Mouse (Mus musculus) spleen, postnatal 4 days (tissue): ENCODE results near the gene Mrps36.
"Not testable (repeated sequence)": the region's sequence is repeated elsewhere in the genome, so short reads cannot be mapped to it uniquely, and the experiment has no call there.

ENCODE experiments used
- DNase-seq, 2 experiments: peaks; one replicate each; pipeline ENCODE4 v3.0.0; 2022; ENCODE audit warnings: low spot score in 2 of 2

Mrps36 gene

DNA sequence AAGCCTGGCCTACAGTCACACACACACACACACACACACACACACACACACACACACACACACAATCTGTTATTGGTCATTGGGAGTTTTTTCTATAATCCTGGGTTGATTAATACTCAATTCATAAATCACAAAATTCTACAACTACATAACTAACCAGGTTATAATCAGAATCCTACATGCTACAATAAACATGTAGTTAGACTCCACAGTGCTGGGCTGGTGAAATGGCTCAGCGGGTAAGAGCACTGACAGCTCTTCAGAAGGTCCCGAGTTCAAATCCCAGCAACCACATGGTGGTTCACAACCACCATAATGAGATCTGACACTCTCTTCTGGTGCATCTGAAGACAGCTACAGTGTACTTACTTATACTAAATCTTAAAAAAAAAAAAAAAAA lies 11.7 kb downstream of the Mrps36 start:
- DNase-seq, result no peak

DNA sequence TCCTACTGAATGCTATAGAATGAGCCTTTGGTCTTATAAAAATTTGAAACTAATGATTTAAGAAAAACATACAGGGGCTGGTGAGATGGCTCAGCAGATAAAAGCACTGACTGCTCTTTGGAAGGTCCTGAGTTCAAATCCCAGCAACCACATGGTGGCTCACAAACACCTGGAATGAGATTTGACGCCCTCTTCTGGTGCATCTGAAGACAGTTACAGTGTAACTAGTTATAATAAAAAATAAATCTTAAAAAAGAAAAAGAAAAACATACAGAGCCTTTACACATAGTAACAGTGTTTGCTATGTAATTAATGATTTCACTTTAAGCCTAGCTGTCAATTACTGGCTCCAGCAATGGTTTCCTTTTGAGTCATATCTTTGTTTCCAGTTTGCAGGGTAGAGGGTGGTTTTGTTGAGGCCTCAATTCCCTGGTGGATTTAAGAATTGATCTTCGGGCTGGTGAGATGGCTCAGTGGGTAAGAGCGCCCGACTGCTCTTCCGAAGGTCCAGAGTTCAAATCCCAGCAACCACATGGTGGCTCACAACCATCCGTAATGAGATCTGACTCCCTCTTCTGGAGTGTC lies 12.9 kb downstream of the Mrps36 start:
- DNase-seq, result not testable (repeated sequence)

DNA sequence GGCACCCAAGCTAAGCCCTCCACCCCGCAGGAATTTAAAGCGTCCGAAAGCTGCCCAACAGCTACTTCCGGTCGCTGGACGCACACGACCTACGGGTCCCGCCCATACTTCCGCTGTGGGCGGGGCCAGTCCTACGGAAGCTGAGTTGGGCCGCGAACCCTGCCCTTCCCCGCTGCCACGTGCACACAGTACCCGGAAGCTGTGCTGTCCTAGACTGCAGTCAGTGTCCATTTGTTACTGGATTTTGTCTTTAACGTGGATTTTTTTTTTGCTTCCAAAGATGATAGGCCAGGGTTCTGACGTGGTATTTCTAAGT lies 13.6 kb downstream of the Mrps36 start, which contains the start of gene Cdk7:
Gene Cdk7, minus strand, starts transcription at position 79 of the 316 bp plus-strand sequence.
- peak; percentile 90 to 95 for DNase-seq

DNA sequence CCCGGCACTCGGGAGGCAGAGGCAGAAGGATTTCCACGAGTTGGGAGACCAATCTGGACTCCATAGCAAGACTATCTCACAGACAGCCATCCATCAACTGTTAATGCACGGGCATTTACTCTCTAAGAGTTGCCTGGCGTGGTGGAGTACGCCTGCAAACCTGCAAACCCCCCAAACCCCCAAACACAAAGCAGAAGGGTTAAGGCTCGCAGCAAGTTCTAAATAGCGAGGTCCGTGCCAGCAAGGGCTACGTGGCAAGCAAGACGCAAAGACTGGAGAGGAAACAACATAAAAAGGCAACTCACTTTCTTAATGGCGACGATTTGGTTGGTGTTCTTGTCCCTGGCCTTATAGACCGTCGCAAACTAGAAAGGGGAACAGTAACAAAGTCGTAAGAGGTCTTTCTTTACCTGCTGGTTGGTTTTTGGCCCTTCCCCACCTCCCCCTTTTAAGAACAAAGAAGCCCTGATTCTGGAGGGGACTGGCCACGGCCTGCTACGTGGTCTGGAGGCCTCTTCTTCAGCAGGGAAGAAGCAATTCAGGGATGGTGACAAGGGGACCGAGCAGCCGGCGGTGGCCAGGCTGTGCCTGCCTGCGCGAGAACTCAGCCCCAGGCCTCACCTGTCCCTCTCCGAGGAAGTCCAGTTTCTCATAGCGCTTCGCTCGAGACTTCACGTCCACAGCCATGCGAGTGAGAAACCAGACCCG lies 14.2 kb downstream of the Mrps36 start:
- no peak for DNase-seq

DNA sequence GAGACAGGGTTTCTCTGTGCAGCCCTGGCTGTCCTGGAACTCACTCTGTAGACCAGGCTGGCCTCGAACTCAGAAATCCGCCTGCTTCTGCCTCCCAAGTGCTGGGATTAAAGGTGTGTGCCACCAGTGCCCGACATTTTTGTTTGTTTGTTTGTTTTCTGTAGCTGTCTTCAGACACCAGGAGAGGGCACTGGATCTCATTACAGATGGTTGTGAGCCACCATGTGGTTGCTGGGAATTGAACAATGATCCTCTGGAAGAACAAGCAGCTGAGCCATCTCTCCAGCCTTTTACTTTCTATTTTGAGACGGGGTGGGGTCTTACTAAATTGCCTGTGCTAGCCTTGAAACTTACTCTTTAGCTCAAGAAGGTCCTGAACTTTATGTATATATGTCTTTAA lies 15.9 kb downstream of the Mrps36 start:
- DNase-seq, result not testable (repeated sequence)

DNA sequence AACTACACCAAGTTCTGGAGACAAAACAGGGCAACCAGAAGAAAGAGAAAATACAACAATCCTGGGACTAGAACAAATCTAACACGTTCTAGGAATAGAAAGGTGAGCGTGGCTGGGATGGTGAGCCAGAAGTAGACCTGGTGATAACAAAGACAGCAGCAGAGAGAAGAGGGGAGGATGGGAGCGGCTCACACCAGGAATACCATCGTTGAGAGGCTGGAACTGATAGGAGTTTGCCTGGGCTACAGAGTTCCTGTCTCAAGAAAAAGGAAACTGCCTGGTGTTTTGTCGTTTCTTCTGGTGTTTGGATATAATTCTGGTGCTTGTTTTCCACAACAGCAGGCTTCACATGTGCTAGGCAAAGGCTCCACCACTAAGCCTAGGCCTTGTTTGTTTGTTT lies 16.4 kb downstream of the Mrps36 start:
- DNase-seq, result no peak

DNA sequence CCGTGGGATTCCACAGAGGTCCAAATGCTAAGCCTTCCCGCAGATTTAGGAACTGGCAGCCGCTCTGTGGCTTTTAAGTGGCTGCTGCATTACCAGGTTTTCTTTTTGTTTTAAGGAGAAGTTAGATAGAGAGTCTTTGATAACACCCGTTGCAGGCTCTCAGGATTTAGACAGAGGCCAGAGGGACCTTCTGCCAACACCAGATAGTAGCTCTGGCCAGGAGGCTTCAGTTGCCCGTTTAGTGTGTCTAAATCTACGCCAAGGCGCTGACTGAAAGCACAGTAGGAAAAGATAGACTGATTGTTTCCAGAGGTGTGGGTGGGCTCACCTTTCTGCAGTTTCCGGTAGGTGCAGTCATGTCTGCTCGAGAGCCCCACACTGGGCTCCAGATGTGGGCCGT lies 19.3 kb downstream of the Mrps36 start:
- no peak for DNase-seq

DNA sequence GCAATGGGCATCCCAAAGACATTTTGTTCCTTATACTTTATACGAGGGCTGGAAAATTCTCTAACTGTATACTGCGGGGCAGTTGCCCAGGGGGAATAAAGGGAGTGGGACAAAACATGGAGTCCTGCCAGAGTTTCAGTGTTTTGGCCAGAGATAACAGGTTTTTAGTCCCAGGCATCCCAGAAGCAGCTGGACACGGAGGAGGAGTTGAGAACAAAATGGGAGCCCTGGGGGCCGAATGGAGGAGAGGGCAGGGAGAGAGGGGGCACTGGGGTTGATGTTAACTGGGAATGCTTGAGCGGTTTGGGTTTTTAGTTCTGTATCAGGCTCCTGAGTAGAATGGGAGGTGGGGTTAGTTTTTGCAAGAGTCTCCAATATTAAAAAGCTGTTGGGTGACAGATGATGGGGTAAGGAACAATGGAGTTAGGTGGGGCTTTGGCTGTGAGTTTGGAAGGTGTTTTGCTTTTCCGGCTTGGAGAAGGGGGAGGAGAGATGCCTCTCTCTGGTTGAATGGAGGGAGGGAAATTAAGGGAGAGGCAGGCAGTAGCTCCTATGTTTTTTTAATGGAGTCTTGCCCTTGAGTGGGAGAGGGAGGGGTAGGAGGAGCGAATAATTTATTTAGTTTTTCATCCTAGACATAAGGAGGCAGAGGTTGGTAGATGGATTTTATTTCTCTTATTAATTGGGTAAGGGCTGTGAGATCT lies 20.3 kb downstream of the Mrps36 start:
- no peak for DNase-seq

DNA sequence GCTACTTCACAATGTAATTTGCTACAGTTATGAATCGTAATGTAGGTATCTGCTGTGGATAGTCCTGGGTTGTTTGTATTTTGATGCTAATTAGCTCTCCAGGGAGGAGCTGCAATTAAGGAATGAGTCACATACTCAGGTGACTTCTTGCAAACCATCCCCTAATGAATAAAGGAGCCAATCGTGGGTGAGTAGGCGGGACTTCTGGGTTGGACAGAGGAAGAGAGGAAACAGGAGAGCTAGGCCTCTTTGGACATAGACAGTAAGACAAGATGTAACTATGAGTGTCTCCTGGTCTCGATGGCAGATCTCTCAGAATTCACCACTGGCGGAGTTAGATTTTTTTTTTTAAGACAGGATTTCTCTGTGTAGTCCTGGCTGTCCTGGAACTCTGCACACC lies 22.8 kb downstream of the Mrps36 start:
- no peak for DNase-seq

DNA sequence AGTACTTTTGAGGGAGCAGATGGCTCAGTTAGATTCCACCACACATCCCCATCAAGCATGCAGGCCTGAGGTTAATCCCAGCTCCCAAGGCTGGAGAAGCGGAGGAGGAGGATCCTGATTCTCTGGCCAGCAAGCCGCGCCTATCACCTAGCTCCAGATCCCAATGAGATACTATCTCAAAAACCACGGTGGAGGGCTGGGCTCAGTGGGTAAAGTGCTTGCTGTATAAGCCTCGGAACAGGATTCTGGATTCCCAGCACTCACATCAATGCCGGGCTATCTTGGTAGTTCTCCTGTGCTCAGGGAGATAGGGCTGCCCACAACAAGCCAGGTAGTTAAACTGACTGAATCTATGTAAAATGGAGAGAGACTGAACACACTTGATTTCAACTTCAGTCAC lies 29.0 kb downstream of the Mrps36 start:
- no peak for DNase-seq

DNA sequence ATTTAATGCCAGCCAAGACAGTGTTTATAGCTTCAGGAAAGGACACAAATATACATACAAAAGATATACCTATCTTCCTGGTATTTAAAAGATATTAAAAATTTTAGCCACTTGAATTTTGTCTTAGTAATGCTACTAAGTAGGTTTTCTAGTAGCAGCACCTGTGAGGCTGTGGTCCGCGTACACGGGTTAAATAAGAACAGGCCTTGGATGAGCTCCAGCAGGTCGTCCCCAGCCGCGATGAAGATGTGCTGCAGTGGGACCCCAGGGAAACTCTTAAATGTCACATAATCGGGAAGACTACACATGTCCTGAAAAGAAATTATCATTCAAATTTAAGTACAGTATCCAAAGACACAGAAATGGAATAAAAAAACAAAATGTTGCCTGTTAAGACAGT lies 38.3 kb downstream of the Mrps36 start:
- no peak for DNase-seq

DNA sequence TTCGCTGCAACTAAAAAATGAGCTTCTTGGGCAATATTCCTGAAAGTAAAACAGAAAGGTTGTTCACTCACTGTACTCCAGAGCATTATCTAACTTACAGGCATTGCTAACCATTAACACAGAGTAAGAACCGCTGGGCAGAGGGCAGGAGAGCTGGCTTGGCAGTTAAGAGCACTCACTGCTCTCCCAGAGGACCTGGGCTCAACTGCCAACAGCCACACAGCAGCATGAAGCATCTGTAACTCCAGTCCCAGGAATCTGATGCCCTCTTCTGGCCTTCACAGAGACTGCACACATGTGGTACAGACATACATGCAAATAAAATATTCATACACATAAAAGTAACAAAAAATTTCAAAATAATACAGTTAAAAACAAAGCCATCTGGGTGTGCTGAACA lies 41.0 kb downstream of the Mrps36 start:
- no peak for DNase-seq

DNA sequence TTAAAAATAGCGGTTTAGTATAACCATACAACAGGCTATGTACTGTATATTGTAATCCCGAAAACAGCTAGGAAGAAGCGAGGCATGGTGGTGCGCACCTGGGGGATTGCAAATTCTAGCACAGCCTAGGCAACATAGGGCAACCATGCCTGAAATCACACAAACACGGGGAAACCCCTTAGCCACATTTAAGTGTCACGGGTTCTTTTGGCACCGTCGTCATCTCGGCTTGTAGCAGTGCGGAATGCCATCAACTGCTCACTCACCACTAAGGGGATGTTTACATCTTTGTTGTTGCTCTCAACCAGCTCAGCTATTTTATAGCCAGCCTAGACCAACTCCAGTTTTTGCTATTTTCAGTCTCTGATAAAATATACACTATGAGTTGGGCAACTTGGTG lies 45.6 kb downstream of the Mrps36 start:
- no peak for DNase-seq

DNA sequence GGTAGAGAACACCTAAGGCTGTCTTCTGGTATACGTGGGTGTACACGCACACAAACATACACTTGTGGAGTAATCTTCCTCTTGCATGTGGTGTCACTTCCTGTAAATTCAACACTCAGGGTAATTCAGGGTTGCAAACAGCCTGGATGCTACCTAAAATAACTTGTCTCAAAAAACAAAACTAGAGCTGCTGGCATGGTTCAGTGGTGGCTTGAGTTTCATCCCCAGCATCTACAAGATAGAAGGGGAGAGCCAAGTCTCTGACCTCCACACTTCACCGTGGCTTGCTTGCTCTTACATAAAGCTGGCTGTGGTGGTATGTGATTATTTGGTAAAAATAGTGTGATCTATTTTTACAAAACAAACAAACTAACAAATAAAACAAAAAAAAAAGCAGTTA lies 46.9 kb downstream of the Mrps36 start:
- no peak for DNase-seq

DNA sequence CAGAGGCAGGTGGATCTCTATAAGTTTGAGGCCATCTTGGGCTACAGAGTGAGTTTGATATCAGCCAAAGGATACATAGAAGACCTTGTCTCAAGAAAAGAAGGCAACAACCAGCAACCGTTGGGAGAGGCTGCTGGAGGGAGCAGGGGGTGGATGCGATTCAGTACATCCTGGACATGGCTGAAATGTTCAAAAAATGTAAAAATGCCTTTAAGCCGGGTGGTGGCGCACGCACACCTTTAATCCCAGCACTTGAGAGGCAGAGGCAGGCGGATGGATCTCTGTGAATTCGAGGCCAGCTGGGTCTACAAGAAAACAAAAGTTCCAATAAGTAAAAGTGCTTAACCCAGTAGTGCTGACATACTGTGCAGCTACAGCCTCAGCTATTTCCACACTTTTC lies 56.9 kb downstream of the Mrps36 start:
- no peak for DNase-seq
